Mouse (Mus musculus): ENCODE results near the gene Nppa. TPM values are rescaled to one million over a fixed set of nuclear protein-coding genes. Genes with fewer than 3 reads are reported as not detected.

Gene Nppa
- 0.79 and 2.4 TPM in 2 replicates for polyA plus RNA-seq (2015; fragmentation: Nextera tagmentation; extraction: Ambion mirVana)

DNA sequence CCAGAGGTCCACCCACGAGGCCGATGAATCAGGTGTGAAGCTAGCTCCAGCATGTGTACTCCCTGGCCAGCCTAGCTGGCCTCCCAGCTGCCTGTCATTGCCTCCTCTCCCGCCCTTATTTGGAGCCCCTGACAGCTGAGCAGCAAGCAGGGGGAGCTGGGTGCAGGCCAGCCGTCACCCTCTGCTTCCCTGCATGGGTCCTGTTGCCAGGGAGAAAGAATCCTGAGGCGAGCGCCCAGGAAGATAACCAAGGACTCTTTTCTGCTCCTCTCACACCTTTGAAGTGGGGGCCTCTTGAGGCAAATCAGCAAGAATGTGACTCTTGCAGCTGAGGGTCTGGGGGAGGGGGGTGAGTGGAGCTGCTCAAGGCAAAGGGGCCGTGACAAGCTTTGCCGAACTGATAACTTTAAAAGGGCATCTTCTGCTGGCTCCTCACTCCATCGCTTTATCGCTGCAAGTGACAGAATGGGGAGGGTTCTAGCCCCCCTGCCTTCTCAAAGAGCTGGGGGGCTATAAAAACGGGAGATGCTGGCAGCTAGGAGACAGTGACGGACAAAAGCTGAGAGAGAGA lies at the start of gene Nppa:
Gene Nppa (plus strand): TSS at position 521 of the 571 bp plus-strand sequence.
- Histone ChIP-seq H3K36me3 (ENCODE audit: poor library complexity, severe bottlenecking) (peaks cover 23% of the 10 kb centered on the region), H3K27me3 (no peaks in the 10 kb centered on the region), H3K4me3 (no peak within 1 kb of the TSS), H3K4me2 (no peak within 1 kb of the TSS), H3K9me3 (replicated peaks) (no peaks in the 10 kb centered on the region), H3K9ac (peak within 1 kb of the TSS; percentile 38; the same call in 1 of the 2 replicates), H3K4me1 (peaks cover 13% of the 10 kb centered on the region), H3K27ac (0 out of 2 replicates have a peak within 1 kb of the TSS, but pooled peaks have one; percentile 14)
- WGBS: 50% methylated on average over 12 of the region's 12 CpGs
- ATAC-seq: no peak

DNA sequence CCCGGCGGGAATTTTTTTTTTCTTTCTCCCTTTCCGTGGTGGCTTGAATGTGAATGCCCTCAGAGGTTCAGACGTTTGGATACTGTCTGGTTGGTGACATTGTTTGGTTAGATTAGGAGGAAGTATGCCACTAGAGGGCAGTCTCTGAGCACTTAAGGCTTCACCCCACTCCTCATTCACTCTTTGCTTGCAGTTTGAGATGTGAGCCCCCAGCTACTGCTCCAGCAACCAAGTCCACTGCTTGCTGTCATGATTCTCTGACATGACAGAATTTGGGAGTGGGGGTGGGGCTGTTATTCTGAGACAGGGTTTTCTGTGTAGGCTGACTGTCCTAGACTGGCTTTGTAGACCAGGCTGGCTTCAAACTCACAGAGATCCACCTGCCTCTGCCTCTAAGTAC lies 46.9 kb upstream of the Nppa start:
- Histone ChIP-seq H3K4me3 (no peak overlapping the region), H3K9me3 (replicated peaks) (no peaks in the 10 kb centered on the region), H3K4me1 (no peaks in the 10 kb centered on the region), H3K27me3 (no peaks in the 10 kb centered on the region), H3K4me2 (no peak overlapping the region), H3K9ac (no peak overlapping the region), H3K36me3 (ENCODE audit: poor library complexity, severe bottlenecking) (peaks cover 10% of the 10 kb centered on the region), H3K27ac (no peak overlapping the region)
- ATAC-seq: no peak
- 8% methylated on average over 4 of the region's 4 CpGs for WGBS

DNA sequence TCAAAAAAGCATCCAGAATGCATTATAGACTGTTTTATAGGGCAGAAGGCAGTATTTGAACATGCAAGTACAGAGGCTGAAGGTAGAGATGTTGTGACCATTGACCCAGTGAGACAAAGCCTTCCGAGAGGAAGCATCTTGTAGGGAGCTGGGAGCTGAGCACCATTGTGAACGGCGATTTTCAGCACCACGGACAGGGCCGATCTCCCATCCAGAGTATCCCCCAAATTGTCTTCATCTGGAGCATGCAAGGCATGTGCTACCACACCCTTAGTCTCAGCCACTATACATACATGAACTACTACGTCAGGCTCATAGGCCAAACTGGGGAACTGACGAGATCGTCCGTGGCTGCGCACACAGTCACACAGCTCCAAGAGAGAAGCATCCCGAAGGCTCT lies 43.4 kb upstream of the Nppa start:
- WGBS: 36% methylated on average over 11 of the region's 11 CpGs
- Histone ChIP-seq H3K9me3 (replicated peaks) (no peaks in the 10 kb centered on the region), H3K4me2 (no peak overlapping the region), H3K36me3 (ENCODE audit: poor library complexity, severe bottlenecking) (no peaks in the 10 kb centered on the region), H3K4me3 (no peak overlapping the region), H3K4me1 (no peaks in the 10 kb centered on the region), H3K27me3 (no peaks in the 10 kb centered on the region), H3K27ac (no peak overlapping the region), H3K9ac (no peak overlapping the region)
- ATAC-seq: no peak

DNA sequence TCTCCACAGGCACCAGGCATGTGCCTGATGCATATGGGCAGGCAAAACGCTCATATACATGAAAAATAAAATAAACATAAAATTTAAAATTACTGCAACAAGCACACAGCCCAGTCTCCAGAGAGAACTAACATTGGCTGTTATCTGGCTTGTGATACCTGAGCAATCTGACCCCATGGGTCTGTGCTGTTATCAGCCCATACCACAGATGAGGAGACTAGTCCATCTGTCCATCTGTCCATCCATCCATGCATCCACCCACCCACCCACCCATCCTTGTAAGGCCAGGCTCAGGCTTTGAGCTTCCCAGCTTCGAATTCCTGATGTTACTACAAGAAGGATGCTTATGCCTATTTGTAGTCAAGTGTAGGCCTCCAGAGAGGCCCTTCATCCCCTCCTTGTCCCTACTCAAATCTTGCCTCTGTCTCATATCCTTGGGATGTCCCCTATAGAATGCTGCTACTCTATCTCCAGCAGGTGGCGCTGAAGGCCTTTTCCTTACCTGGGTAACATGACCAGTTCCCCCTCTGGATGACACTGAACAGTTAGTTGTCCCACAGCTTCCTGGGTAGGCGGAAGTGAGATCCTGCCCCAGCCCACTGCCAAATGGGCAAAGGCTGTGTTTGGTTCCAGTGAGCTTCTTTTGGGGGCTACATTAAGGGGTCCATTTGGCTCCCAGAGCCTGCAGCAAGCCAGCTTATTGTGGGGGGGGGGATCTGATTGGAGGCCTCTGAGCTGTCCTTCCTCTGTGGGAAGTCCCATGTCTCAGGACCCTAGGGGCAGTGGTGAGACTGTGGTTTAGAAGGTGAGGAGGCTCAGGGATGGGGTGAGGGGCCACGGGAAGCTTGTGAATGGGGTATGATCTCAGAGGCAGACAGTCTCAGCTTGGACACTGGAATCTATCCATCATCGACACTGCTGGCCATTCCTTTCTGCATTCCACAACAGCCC lies 40.4 kb upstream of the Nppa start:
- Histone ChIP-seq H3K4me1 (no peaks in the 10 kb centered on the region), H3K9ac (no peak overlapping the region), H3K27me3 (no peaks in the 10 kb centered on the region), H3K27ac (no peak overlapping the region), H3K9me3 (replicated peaks) (no peaks in the 10 kb centered on the region), H3K4me2 (no peak overlapping the region), H3K36me3 (ENCODE audit: poor library complexity, severe bottlenecking) (no peaks in the 10 kb centered on the region), H3K4me3 (no peak overlapping the region)
- WGBS: 40% methylated on average over 6 of the region's 6 CpGs
- peak; percentile 74; the same call in 1 of the 2 replicates for ATAC-seq

DNA sequence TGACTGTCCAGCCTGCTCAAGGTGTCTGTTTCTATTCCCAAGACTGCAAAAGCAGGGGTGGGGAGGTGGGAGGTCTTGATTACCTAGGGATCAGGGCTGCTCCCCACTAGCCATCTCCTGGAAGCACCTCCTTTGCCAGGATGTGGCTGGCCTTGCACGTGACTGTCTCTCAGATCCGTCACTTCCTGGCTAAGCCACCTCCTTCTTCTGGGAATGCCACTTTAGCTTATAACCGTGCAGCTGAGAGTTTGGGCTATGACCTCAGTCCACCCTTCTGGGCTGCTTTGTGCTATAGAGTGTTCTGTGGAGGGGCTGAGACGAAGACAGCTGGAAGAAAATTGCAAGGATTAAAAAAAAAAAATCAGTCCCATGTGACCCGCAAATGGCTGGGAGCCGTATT lies 37.7 kb upstream of the Nppa start:
- H3K9ac ChIP-seq: no peak overlapping the region
- H3K36me3 ChIP-seq (ENCODE audit: poor library complexity, severe bottlenecking): no peaks in the 10 kb centered on the region
- WGBS: 54% methylated on average over 6 of the region's 6 CpGs

DNA sequence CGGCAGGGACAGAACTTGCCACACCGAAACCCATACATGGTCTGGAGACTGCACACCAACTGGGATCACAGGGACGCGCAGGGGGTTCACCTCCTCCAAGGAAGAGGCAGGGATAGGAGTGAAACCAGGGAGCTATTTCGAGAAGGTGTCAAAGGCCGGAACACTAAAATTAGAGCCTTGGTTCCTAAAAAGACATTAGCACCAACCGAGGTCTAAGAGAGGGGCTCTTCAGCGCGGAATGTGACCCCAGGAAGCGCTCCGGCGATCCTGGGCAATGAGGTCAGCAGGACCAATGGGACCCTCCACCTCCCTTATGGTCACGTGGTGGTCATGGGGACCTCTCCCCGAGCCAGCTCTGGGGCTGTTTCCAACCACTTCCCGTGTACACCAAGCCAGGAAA lies 36.9 kb upstream of the Nppa start:
- ATAC-seq: no peak
- WGBS: 90% methylated on average over 15 of the region's 15 CpGs
- H3K4me3 ChIP-seq: no peak overlapping the region

More for the DNA sequence above, 37.7 kb upstream of the Nppa start:
- Histone ChIP-seq H3K9me3 (replicated peaks) (no peaks in the 10 kb centered on the region), H3K4me3 (no peak overlapping the region), H3K4me1 (no peaks in the 10 kb centered on the region), H3K27me3 (no peaks in the 10 kb centered on the region), H3K27ac (no peak overlapping the region), H3K4me2 (no peak overlapping the region)
- no peak for ATAC-seq

DNA sequence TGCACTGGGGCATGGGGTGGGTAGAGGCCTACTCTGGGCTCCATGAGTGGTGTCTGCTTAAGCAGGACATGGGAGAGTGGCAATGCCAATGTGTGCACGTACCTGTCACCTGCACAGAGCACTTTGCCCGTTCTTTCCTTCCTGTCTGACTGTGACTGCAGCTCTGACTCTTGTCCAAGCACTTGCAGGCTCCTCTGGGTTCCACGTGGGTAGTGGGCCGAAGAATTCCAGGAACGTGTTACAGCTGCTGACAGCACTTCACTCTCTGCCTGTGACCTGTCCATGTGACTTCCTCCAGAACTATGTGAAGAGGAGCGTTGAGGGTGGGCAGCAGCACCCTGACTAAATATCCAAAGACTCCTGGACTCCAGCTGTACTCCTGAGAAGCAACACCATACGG lies 34.8 kb upstream of the Nppa start:
- H3K27me3 ChIP-seq: no peaks in the 10 kb centered on the region
- H3K36me3 ChIP-seq (ENCODE audit: poor library complexity, severe bottlenecking): no peaks in the 10 kb centered on the region
- no peak overlapping the region for H3K4me3 ChIP-seq
- no peak overlapping the region for H3K4me2 ChIP-seq
- 83% methylated on average over 7 of the region's 7 CpGs for WGBS
- H3K4me1 ChIP-seq: no peaks in the 10 kb centered on the region
- no peak overlapping the region for H3K27ac ChIP-seq
- no peak for ATAC-seq
- H3K9me3 ChIP-seq (replicated peaks): no peaks in the 10 kb centered on the region
- no peak overlapping the region for H3K9ac ChIP-seq

More for the DNA sequence above, 36.9 kb upstream of the Nppa start:
- Histone ChIP-seq H3K36me3 (ENCODE audit: poor library complexity, severe bottlenecking) (no peaks in the 10 kb centered on the region), H3K27me3 (no peaks in the 10 kb centered on the region), H3K4me2 (no peak overlapping the region), H3K4me1 (no peaks in the 10 kb centered on the region), H3K27ac (no peak overlapping the region), H3K9ac (no peak overlapping the region), H3K9me3 (replicated peaks) (no peaks in the 10 kb centered on the region)

DNA sequence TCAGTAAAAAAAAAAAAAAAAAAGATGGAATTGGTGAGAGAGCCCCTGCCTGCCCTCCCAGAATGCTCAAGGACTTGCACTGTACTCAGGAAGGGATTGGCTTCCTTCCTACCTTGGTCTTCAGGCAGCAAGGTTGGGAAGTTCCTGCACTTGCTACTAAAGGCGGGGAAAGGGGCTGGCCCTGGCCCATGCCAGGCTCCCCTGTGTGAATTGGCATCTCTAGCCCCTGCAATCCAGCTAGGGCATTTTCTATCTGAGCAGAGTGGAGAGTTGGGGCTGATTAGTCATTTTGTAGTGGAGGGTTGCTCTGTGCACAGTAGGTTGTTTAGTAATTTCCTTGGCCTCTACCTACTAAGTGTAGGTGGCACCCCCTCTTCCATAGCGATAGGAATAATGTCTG lies 31.7 kb upstream of the Nppa start:
- no peak for ATAC-seq

DNA sequence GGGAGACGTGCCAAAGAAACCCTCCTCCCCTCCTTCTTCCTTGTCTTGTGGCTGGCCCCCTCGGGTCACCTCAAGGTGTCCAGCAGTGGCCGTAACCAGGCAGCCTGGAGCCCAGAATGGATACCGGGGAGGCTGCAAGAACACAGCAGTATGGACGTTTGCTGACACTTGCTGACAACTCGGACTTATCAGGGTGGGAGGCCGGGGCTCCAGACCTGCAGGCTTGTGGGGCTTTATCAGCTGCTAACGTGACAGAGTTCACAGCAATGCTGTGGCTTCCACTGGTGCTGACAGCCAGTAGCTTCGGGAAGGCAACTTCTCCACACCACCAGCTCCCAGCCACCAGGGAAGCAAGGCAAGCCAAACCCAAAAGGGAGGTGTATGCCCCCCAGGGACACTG lies 31.2 kb upstream of the Nppa start:
- ATAC-seq: no peak
- H3K27ac ChIP-seq: no peak overlapping the region
- no peaks in the 10 kb centered on the region for H3K4me1 ChIP-seq
- no peak overlapping the region for H3K9ac ChIP-seq
- WGBS: 64% methylated on average over 9 of the region's 9 CpGs
- H3K27me3 ChIP-seq: no peaks in the 10 kb centered on the region
- H3K36me3 ChIP-seq (ENCODE audit: poor library complexity, severe bottlenecking): no peaks in the 10 kb centered on the region
- H3K4me3 ChIP-seq: no peak overlapping the region
- no peak overlapping the region for H3K4me2 ChIP-seq
- no peaks in the 10 kb centered on the region for H3K9me3 ChIP-seq (replicated peaks)

More for the DNA sequence above, 31.7 kb upstream of the Nppa start:
- Histone ChIP-seq H3K4me3 (no peak overlapping the region), H3K4me1 (no peaks in the 10 kb centered on the region), H3K9me3 (replicated peaks) (no peaks in the 10 kb centered on the region), H3K4me2 (no peak overlapping the region), H3K9ac (no peak overlapping the region), H3K27me3 (no peaks in the 10 kb centered on the region), H3K27ac (no peak overlapping the region), H3K36me3 (ENCODE audit: poor library complexity, severe bottlenecking) (no peaks in the 10 kb centered on the region)
- 75% methylated on average over 2 of the region's 2 CpGs for WGBS

DNA sequence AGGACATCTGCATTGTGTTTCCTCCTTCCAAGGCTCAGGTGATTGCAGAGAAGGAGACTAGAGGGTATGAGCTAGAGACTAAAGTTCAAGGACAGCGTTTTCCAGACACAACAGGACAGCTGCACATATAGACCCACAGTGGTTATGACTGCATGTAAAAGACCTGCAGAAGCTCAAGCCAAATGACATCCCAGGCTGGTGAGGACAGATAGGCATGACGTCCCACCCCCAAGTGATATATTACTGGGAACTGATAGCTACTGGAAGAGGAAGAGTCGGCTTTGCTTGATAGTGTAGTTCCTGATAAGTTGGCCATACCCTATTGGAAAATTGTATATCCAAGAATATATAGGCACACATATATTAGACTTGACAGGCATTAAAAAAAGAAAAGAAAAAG lies 24.3 kb upstream of the Nppa start:
- no peak overlapping the region for H3K4me2 ChIP-seq
- 88% methylated on average over 3 of the region's 3 CpGs for WGBS
- no peaks in the 10 kb centered on the region for H3K27me3 ChIP-seq
- no peak for ATAC-seq
- H3K36me3 ChIP-seq (ENCODE audit: poor library complexity, severe bottlenecking): no peaks in the 10 kb centered on the region
- peaks cover 6% of the 10 kb centered on the region for H3K9me3 ChIP-seq (replicated peaks)
- H3K4me1 ChIP-seq: no peaks in the 10 kb centered on the region
- H3K9ac ChIP-seq: no peak overlapping the region
- H3K4me3 ChIP-seq: no peak overlapping the region
- H3K27ac ChIP-seq: no peak overlapping the region

DNA sequence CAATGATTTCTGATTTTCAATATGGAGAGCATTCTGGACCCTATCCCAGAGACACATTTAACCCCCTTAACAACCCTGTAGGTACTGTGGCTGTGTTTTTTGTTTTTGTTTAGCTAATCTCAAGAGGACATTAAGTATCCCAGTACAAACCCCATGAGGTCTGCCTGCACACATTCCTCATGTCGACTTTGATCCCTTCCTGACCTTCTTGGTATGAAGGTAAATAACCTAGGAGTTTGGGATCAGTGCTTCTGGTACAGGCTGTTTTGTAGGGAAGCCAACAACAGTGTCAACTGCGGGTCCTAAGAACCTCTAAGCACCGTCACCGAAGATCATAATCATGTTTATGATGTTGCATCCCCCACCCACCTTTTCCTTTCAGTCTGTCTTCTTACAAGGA lies 22.8 kb upstream of the Nppa start:
- WGBS: 83% methylated on average over 4 of the region's 4 CpGs
- Histone ChIP-seq H3K9me3 (replicated peaks) (peaks cover 6% of the 10 kb centered on the region), H3K36me3 (ENCODE audit: poor library complexity, severe bottlenecking) (no peaks in the 10 kb centered on the region), H3K4me3 (no peak overlapping the region), H3K4me2 (no peak overlapping the region), H3K4me1 (no peaks in the 10 kb centered on the region), H3K27ac (no peak overlapping the region), H3K27me3 (no peaks in the 10 kb centered on the region), H3K9ac (no peak overlapping the region)
- ATAC-seq: no peak

DNA sequence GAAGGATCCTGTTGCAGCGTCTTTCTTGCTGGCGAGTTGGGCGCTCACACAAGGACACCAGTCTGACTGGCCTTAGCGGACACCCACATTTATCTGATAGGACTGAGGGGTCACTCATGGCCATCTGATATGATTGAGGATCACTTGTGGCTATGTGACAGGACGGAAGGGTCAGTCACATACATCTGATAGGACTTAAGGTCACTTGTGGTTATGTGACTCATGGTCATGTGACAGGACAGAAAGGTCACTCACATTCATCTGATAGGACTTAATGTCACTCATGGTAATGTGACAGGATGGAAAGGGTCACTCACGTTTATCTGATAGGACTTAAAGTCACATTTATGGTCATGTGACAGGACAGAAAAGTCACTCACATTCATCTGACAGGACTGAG lies 22.1 kb upstream of the Nppa start:
- no peak overlapping the region for H3K4me2 ChIP-seq
- no peaks in the 10 kb centered on the region for H3K36me3 ChIP-seq (ENCODE audit: poor library complexity, severe bottlenecking)
- no peaks in the 10 kb centered on the region for H3K4me1 ChIP-seq
- 93% methylated on average over 6 of the region's 6 CpGs for whole genome bisulfite sequencing
- H3K9me3 ChIP-seq (replicated peaks): peaks cover 6% of the 10 kb centered on the region
- H3K27ac ChIP-seq: no peak overlapping the region
- no peak overlapping the region for H3K9ac ChIP-seq
- ATAC-seq: no peak
- H3K4me3 ChIP-seq: no peak overlapping the region
- no peaks in the 10 kb centered on the region for H3K27me3 ChIP-seq
